Mouse (Mus musculus) c-Kit-positive CD71-negative TER-119-negative erythroid progenitor cells, embryonic 14.5 days (primary cell): ENCODE measurements around the gene Whamm.

Experiments used
- DNase-seq: peaks from one replicate; pipeline ENCODE4 v3.0.0-alpha.2; 2013; ENCODE audit warnings: low read depth

Whamm gene

DNA sequence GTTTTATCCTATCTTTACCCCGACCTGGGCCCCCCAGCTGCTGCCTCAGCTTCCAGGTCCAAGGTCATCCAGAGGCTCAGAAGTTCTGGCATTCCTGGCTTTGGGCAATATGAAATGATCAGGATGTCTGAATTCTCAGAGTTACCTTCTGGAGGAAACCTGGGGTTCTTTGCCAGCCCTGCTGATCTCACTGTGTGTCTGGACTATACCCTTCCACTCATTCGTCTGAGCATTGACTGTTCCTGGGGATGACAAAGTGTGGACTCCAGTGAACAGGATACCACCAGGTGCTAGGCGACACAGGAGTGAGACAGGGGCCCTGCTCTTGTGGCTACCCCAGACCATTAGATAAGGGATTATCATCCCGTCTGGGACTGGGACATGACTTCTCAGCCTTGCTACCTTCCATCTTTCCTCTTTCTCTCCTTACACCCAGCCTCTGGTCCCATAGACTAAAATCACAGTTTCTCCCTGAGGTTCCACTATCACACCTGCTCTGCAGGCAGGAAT is 7.5 kb upstream of the Whamm start:
- DNase-seq = no peak

DNA sequence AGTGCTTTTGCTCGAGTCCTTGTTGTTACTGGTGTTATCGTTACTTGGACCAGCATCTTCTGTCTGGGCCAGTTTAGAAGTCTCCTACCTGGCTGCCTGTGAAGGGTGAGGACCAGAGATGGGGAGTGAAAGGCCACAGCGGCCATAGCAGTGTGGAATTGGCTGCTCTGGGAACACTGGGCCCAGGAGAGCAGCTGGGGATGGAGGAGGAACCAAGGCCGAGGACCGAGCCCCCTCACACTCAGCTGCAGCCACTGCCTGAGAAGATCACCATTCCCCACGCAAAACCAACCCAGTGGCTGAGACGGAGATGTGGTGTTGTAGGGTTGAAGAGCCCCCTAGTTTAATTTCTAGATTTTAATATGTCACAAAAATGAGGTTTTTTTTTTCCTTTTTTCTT is 6.3 kb upstream of the Whamm start:
- DNase-seq = no peak

DNA sequence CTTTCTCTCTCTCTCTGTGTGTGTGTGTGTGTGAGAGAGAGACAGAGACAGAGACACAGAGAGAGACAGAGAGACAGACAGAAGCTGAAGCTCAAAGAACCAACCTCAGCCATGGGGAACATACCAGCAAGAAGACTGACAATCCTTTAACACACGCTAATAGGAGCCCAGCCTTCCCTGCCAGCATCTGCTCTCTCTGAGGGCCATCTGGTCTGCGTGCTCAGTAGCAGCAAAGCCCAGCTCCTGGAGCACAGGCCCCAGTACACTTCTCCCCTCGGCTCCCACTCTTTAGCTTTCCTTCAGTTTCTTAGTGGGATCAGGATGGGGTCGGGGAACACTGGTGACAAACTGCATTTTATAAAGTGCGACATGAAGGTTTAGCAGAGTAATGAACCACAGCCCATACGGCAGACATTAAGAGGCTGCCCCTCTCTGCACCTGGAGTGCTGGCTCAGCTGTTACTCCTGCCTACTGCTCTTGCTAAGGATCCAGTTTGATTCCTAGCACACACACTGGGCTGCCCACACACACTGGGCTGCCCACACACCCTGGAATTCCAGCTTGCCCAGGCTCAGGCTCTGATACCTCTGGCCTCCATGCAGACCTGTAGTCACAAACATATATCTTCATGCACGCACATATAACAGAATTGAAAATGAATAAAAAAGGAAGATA is 5.5 kb upstream of the Whamm start:
- no peak for DNase-seq

DNA sequence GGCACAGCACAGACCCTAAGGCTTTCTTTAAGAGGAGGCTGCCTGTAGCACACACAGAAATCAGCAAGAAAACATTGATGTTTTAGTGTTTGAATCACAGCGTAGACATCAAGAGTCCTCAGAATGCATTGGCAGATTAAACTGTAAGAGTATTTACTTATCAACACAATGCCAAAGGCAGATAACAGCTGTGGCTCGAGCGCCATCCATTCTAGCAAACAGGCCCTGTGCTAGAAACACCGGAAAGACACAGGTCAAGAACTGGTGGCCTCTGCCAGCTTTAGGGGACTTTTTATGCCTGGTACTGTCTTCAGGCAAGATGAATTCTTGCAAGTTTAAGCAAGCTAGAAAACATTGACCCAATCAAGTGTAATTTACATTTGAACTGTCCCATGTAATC is 4.7 kb upstream of the Whamm start:
- no peak for DNase-seq

DNA sequence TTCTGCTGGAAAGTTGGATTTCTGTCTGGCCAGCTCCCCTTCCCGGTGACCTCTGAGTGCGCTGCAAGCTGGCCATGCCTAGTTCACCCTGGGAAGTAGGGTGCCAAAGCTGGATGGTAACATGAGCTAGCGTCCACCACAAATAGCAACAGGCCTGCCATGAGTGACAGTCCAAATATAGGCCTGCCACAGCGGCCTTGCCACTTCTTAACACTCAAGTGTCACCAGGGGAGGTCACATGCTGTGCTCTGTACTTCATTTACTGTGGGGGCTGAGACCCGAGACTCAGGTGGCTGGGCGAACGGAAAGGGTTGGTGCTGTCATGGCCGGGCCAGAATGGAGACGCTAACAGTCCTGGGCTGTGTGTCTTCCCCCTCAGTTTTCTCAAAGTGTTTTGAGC is 4.2 kb upstream of the Whamm start, which contains the start of gene Fsd2:
Fsd2 (minus strand) TSS at position 53 of the 400 bp plus-strand sequence.
- DNase-seq = no peak

DNA sequence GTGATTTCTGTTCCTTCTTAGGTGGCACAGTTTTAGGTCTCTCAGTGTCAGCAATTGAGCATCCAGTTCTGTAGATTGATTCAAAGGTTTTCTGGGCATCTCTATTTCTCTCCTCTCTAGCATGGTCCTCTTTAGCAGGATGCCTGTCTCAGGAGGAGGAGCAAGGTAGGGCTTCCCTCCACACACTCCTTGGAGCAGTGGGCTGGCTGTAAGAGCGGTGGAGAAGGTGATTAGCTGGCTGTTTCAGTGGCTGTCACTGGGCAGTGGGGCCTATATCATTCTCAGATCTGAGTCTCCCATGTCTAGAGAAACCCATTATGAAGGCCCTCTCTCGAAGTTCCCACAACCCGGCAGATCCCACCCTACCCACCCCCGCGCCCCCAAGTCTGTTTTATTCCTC is 3.7 kb upstream of the Whamm start:
- DNase-seq = no peak

DNA sequence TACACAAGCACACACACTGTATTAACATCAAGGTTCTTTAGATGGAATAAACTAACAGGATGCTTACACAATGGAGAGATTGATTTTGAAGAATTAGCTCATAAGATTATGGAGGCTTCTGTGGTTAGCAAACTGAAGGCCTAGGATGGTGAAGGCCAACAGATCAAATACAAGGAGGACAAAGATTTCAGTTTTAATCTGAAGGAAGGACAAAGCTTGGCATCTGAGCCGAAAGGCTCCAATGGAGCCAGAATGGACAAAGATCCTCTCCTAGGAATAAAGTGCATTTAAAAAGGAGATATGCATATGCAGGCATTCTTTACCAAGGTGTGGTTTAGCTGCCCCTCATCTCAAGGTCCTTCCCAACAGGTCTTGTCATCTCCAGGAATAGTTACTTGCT is 1.2 kb upstream of the Whamm start:
- DNase-seq = no peak

DNA sequence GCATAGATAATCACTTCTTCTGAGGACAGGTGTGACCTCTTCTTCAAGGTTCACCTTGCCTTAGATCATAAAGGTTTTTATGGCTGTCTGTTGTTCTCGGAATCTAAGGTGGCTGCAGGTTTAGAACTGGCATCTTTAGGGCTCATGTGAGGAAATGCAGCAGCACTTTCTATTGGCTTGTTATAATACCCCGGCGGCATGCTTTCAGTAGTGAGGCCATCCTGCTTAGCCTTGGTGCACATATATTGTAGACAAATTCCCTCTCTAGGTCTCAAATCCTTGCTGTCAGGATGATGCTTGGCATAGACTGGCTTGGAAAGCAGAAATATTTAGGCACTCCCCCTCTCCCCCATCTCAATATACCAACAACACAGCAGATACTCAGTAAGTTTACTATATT is 795 bp upstream of the Whamm start:
- no peak for DNase-seq

DNA sequence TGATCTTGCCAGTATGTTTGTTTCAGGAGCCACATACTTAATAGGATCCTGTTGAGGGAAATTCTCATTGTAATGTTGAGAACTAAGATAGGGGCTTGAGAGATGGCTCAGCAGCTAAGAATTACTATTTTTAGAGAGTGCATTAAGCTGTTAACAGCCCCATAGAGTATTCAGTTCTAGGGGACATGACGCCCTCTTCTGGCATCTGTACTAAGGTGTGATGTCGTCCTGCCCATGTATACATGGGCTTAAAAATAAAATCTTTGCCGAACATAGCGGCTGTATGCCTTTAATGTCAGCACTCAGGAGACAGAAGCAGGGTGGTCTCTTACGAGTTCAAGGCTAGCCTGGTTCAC is 336 bp upstream of the Whamm start:
- no peak for DNase-seq

DNA sequence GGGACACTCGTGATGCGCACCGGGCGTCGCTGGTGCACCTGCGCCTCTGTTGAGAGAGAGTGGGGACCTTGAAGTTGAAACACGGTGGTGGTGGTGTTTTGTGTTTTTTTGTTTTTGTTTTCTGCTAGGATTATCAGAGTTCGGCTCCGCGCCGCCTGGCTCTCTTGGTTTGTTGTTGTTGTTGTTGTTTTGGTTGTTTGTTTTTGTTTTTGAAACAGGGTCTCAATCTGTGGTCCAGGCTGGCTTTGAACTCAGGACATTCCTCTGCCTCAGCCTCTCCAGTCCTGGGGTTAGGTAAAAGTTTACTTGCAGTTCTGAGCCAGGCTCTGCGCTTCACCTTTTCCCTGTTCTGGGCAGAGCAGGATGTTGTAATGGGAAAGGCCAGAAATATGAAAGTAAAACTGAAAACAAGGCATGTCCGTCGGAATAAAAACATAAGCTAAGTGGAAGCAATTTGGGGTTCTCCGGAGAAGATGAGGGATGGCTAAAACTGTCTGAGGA is 925 bp downstream of the Whamm start:
- no peak for DNase-seq

DNA sequence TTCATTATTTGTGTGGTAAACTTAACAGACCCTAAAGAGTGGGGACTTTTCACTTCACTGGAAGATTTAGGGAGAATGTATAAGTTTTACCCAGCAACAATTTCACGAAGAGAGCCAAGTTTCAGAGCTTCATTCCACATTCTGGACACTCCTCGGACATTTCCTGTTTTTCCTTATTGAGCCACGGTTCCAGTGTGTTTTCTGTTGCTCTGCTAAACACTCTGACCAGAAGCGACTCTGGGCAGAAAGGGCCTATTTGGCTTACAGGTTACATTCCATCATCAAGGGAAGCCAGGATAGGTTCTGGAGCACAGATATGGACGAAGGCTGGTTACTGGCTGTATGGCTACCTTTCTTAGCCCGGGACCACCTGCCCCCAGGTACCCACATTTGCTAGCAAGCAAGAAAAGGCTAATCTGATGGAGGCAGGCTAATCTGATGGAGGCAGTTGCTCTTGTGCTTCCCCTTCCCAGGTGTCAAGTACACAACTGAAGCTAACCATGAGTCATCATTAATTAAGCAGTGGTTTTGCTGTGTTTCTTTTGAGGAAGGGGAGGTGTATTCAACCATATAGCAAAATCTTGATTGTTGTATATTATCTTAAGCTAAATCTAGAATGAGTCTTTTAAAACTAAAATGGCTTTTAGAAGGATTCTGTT is 1.7 kb downstream of the Whamm start:
- DNase-seq = no peak

DNA sequence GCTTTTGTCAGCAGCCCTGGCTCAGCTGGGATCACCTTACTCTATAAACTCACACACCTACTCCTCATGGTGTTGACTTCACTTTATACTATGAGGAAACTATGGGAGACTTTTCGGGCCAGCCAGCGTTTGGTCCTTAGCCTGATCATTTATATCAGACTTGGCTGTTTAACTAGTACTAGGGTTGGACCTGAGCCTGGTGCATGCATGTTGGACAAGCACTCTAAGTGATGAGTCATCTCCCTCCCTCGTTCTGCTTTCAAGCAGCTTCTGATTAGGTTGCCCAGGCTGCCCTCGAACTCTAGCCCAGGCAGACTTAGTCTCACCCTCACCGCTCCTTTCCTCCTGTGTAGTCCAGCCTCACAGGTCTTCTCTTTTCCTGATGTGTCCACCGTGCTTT is 2.3 kb downstream of the Whamm start:
- DNase-seq = no peak

DNA sequence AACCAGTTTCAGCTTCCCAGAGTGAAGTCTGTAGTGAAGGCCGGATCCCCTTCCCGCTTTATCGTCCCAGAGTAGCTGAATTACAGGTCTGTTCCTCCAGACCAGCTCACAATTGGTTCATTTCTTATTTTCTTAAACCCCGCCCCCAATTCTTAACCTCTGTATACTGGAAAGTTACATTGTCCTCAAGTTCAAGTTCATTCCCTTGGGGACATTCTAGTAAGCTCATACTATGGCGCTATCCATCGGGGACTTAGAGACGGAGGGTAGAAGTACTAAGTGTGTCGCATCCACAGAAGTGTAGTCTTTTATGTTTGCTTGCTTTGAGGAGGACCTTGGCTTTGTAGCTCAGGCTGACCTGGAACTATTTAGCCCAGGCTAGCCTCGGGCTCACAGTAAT is 2.8 kb downstream of the Whamm start:
- DNase-seq = no peak

DNA sequence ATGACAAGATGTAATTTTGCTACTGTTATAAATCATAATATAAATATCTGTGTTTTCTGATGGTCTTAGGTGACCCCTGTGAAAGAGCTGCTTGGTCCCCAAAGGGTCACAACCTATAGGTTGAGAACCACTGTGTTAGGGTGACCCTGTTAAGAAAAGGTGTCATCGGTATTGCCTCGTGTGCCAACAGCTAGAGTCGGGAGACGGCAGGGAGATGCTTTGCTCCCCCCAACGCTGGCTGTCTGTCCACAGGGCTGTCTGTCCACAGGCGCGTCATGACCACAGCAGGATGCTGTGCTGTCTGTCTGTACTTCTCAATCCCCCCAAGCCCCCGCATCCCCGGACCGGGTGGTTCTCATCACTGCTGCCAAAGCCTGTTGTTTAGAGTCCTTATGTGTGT is 4.5 kb downstream of the Whamm start:
- no peak for DNase-seq

DNA sequence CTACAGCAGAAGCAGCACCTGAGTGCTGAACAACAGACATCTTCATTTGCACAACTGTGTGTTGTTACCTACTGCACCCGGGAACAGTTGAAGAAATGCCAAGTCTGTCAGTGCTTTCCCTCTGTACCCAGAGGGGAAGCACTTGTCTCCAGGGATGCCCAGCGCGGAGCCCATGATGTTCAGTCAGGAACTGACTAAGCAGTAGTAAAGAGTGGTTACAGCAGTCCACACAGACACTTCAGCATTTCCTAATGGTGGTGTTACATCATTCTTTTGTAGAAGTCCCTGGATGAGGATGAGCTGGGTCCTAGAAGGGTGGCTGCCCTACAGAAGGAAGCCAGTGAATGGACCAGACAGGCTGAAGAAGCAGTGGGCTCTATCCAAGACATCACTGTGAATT is 6.8 kb downstream of the Whamm start:
- no peak for DNase-seq

DNA sequence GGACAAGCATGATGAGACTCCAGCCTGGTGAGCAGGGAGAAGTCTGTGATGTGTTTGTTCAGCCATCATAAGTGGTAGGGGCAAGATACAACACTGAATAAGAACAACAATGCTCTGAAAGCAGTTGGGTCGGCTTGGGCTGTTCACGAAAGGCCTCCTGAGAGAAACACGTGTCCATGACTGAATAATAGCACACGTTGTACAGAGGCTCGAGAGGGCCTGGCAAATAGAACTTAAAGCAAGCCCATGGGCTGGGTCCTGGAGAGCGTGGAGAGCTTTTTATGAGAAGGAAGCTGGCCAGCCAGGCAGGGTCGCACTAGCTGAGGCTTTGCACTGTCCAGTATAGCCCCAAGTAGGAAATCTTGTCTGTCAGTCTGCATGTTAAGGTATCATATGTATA is 7.3 kb downstream of the Whamm start:
- DNase-seq = no peak

DNA sequence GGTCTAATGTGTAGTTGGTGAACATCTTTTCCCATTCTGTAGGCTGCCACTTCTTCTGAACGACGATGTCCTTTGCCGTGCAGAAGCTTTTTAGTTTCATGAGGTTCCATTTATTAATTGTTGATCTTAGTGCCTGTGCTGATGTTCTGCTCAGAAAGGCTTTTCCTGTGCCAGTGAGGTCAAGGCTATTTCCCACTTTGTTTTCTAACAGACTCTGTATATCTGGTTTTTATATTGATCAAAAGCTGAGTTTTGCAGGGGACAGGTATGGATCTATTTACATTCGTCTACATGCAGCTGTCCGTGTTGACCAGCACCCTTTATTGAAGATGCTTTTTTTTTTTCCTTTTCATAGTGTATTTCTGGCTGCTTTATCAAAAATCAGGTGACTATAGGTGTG is 8.2 kb downstream of the Whamm start:
- no peak for DNase-seq

DNA sequence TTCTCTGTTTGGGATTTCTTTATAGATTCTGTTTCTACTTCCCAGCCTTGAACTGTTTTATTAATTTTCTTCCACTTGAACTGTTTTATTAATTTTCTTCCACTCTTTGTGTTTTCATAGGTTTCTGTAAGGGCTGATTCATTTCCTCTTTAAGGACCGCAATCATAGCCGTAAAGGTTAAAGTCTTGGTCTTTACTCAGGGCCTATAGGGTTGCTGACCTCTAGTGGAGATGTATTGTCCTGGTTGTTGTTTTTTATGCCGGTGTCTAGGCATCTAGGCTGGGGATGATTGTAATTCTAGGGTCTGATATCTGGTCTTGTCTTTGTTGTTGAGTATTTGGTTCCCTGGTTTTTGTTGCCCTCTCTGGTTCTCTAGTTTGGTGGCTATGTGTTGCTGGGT is 12.4 kb downstream of the Whamm start:
- no peak for DNase-seq

DNA sequence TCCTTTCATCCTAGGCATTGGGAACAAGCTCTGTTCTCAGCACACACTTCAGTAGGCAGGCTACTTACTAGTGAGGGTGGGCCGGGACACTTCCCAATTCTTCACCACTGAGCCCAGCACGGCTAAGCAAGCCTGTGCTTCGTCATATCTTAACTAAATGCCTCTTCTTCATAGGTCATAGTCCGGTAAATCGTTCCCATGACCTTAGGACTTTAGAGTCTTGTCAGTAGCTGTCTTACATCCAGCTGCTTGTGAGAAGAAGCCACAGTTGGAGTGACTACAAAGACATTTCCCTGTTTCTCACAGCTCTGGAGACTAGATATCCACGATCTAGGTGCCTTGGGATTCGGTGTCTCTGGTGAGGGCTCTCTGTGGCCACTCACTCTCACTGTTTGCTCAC is 14.3 kb downstream of the Whamm start:
- DNase-seq = no peak

DNA sequence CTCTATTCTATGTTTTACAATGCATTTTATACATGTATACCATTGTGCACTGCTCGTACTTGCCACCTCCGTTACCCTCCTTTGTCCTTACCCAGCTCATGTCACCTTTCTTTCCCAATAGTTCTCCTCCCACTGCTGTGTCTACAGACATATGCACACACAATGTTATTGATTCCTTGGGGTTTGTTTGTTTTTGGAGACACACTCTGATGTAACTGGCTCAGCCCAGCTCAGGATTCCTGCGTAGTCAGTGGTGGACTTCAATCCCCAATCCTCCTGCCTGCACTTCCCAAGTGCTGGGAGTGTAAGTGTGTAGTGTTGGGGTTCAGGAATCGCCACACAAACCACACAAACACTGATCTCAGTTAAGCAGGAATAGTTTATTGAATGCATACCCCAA is 16.2 kb downstream of the Whamm start:
- DNase-seq = no peak

DNA sequence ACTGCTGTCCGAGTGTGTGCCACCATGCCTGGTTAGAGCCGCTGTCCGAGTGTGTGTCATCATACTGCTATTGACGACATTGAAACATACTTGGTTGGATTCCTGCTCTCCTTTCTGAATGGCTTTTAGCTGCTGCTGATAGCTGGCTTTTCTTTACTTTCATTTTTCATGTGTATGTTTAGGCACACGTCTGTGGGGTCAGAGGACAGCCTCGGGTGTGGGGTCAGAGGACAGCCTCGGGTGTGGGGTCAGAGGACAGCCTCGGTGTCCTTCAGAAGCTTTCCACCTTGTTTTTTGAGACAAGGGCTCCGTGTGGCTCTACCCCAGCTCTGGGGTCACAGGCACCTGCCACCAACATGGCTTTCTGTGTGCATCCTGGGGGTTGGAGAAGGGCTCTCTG is 21.6 kb downstream of the Whamm start:
- DNase-seq = no peak

DNA sequence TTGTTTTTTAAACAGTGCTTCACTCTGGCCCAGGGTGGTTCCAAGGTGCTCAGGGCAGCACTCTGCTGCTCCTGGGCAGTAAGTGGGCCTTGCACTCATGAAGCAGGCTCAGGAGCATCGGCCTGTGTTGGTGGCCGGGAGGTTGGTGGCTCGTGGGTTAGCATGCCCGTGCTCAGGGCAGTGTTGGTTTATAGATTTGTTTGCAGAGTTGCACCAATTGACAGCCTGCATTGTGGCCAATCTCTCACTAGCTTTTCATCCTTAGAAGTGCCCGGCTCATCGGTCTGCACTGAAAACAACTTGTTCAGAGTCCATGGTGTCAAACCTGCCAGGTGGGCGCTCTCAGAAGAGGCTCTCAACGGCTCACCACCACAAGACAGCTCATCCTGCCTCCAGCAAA is 22.3 kb downstream of the Whamm start:
- no peak for DNase-seq

DNA sequence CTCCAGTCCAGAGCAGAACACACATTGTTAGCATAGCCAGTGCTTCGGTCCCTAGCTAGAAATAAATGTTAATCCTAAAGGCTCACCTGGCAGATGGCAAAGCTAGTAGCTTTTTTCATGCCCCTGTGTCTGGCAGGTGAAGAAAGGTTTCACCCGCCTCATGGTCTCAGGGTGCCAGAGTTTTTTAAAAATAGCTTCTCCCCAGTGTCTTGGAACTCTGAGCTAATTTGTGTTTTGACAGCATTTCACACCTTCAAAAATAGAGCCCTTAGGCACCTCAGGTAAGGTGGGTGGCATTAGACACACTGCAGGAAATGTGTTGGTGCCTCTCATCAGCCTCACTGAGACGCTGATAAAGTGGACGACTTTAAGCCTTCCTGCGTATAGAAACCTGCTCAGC is 24.0 kb downstream of the Whamm start:
- no peak for DNase-seq

DNA sequence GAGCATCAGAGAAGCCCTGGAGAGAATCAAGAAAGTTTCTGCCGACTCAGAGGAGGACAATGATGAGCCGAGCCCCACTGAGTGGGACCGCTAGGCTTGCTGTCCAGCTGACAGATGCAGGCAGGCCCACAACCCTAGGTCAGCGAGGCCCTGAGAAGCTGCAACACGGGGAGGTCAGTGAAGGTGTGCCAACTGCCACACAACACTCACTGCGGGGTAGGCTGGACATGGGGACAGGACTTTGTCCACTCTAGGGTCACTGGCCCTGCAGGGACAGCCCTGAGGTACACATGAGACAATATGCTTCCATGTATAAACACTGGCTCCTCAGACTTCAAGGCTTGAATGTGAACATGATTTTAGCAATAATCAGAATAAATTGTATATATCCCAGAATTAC is 25.0 kb downstream of the Whamm start:
- DNase-seq = no peak
